Mouse (Mus musculus) spleen, adult 18-20 months (tissue): ENCODE results near the gene Ankrd35.
"Not testable (repeated sequence)": the region's sequence is repeated elsewhere in the genome, so short reads cannot be mapped to it uniquely, and the experiment has no call there.

Experiments used
- DNase-seq, 2 experiments: peaks; one replicate each; pipeline ENCODE4 v3.0.0; 2022; ENCODE audit warnings: mixed read lengths in 2 of 2

Gene Ankrd35

GRCm38 (mm10) chr3:96674442-96674841, 4.5 kb downstream of the Ankrd35 start:
- DNase-seq = no peak

- DNase-seq = no peak
Observed at GRCm38 (mm10) chr3:96675171-96675570, 5.2 kb downstream of the Ankrd35 start.

GRCm38 (mm10) chr3:96675690-96676089, 5.8 kb downstream of the Ankrd35 start:
- DNase-seq = no peak

- DNase-seq = no peak
Observed at GRCm38 (mm10) chr3:96678456-96678855, 8.5 kb downstream of the Ankrd35 start.

GRCm38 (mm10) chr3:96679159-96679674, 9.3 kb downstream of the Ankrd35 start:
- no peak for DNase-seq

- no peak for DNase-seq
Observed at GRCm38 (mm10) chr3:96680269-96680956, 10.5 kb downstream of the Ankrd35 start.

GRCm38 (mm10) chr3:96683496-96683895, 13.6 kb downstream of the Ankrd35 start:
- DNase-seq = no peak

GRCm38 (mm10) chr3:96684151-96684821, 14.4 kb downstream of the Ankrd35 start:
- DNase-seq = no peak

GRCm38 (mm10) chr3:96684822-96685156, 14.9 kb downstream of the Ankrd35 start:
- no peak for DNase-seq

- not testable (repeated sequence) for DNase-seq
Observed at GRCm38 (mm10) chr3:96686057-96686456, 16.1 kb downstream of the Ankrd35 start.

- DNase-seq = no peak
Observed at GRCm38 (mm10) chr3:96688854-96689253, 18.9 kb downstream of the Ankrd35 start.

GRCm38 (mm10) chr3:96690298-96690697, 20.4 kb downstream of the Ankrd35 start:
- DNase-seq = no peak

GRCm38 (mm10) chr3:96692506-96692905, 22.6 kb downstream of the Ankrd35 start:
- DNase-seq = no peak

GRCm38 (mm10) chr3:96693579-96693978, 23.6 kb downstream of the Ankrd35 start:
- no peak for DNase-seq

- DNase-seq = peak; percentile 61 to 66
Observed at GRCm38 (mm10) chr3:96696198-96696765, 26.4 kb downstream of the Ankrd35 start, which contains the start of gene Pias3. Gene Pias3, plus strand, starts transcription at chr3:96696384.

- DNase-seq = peak; percentile 87 to 91
Observed at GRCm38 (mm10) chr3:96696766-96697732, 27.1 kb downstream of the Ankrd35 start.

- no peak for DNase-seq
Observed at GRCm38 (mm10) chr3:96698993-96699690, 29.2 kb downstream of the Ankrd35 start.

- peak in 1 of 2 experiments; percentile 29 for DNase-seq
Observed at GRCm38 (mm10) chr3:96700376-96700775, 30.4 kb downstream of the Ankrd35 start.

GRCm38 (mm10) chr3:96701003-96701402, 31.1 kb downstream of the Ankrd35 start:
- DNase-seq = no peak

GRCm38 (mm10) chr3:96704778-96705177, 34.8 kb downstream of the Ankrd35 start:
- peak in 1 of 2 experiments; percentile 39 for DNase-seq

- DNase-seq = no peak
Observed at GRCm38 (mm10) chr3:96706217-96706616, 36.3 kb downstream of the Ankrd35 start.

- DNase-seq = no peak
Observed at GRCm38 (mm10) chr3:96706984-96707383, 37.1 kb downstream of the Ankrd35 start.
